Mouse (Mus musculus): ENCODE data around the gene Usb1. TPM values are rescaled to one million over a fixed set of nuclear protein-coding genes. Genes with fewer than 3 reads are reported as not detected.
A peak's percentile ranks its signal among the peaks of the same experiment; 100 is the strongest.

Gene Usb1
- polyA plus RNA-seq, 1 experiment from 2014 or later, result 10.9 TPM

GRCm38 (mm10) chr8:95306431-95306830, 25.7 kb upstream of the Usb1 start, which contains the start of gene Cngb1:
Gene Cngb1, minus strand, starts transcription at chr8:95306585.
- H3K36me3 ChIP-seq (replicated peaks; ENCODE audit: insufficient read depth, low read length), result no peaks in the 10 kb centered on the region
- DNase-seq (no peak), ATAC-seq (no peak)
- H3K9me3 ChIP-seq (ENCODE audit: low read length), result no peaks in the 10 kb centered on the region
- TF ChIP-seq EP300 (IDR thresholded peaks at IDR 0.05; ENCODE audit: low read depth) (no peak), CTCF (IDR thresholded peaks at IDR 0.05; ENCODE audit: low read depth) (no peak)
- H3K4me2 ChIP-seq (ENCODE audit: low read depth, low read length), result no peak within 1 kb of the TSS
- no peaks in the 10 kb centered on the region for H3K27me3 ChIP-seq (ENCODE audit: insufficient read depth, low read length)
- H3K4me3 ChIP-seq (ENCODE audit: low read depth, low read length), result no peak within 1 kb of the TSS
- WGBS (ENCODE audit: insufficient replicate concordance), result 48% methylated on average over 6 of the region's 6 CpGs
- H3K4me1 ChIP-seq (ENCODE audit: insufficient read depth), result no peaks in the 10 kb centered on the region
- H3K27ac ChIP-seq (ENCODE audit: low read depth), result no peak within 1 kb of the TSS
- no peak within 1 kb of the TSS for H3K9ac ChIP-seq (replicated peaks)

- ATAC-seq (no peak), DNase-seq (no peak)
- Histone ChIP-seq H3K36me3 (replicated peaks; ENCODE audit: insufficient read depth, low read length) (no peaks in the 10 kb centered on the region), H3K27me3 (ENCODE audit: insufficient read depth, low read length) (no peaks in the 10 kb centered on the region), H3K4me1 (ENCODE audit: insufficient read depth) (no peaks in the 10 kb centered on the region), H3K4me2 (ENCODE audit: low read depth, low read length) (no peak within 1 kb of the TSS), H3K9ac (replicated peaks) (no peak within 1 kb of the TSS), H3K27ac (ENCODE audit: low read depth) (no peak within 1 kb of the TSS), H3K9me3 (ENCODE audit: low read length) (no peaks in the 10 kb centered on the region), H3K4me3 (ENCODE audit: low read depth, low read length) (no peak within 1 kb of the TSS)
- WGBS (ENCODE audit: insufficient replicate concordance), result 49% methylated on average over 6 of the region's 6 CpGs
- TF ChIP-seq CTCF (IDR thresholded peaks at IDR 0.05; ENCODE audit: low read depth) (no peak), EP300 (IDR thresholded peaks at IDR 0.05; ENCODE audit: low read depth) (no peak)
Observed at GRCm38 (mm10) chr8:95310342-95310970, 21.6 kb upstream of the Usb1 start, which contains the start of gene Tepp. Gene Tepp, plus strand, starts transcription at chr8:95310566.

GRCm38 (mm10) chr8:95312836-95313235, 19.2 kb upstream of the Usb1 start:
- no peaks in the 10 kb centered on the region for H3K36me3 ChIP-seq (replicated peaks; ENCODE audit: insufficient read depth, low read length)
- H3K4me3 ChIP-seq (ENCODE audit: low read depth, low read length), result no peak overlapping the region
- ATAC-seq (no peak), DNase-seq (peak; percentile 52)
- TF ChIP-seq EP300 (IDR thresholded peaks at IDR 0.05; ENCODE audit: low read depth), result no peak
- TF ChIP-seq CTCF (IDR thresholded peaks at IDR 0.05; ENCODE audit: low read depth), result peak; percentile 57
- H3K9ac ChIP-seq (replicated peaks), result no peak overlapping the region
- whole genome bisulfite sequencing (ENCODE audit: insufficient replicate concordance), result 62% methylated on average over 18 of the region's 18 CpGs
- no peak overlapping the region for H3K27ac ChIP-seq (ENCODE audit: low read depth)
- no peak overlapping the region for H3K4me2 ChIP-seq (ENCODE audit: low read depth, low read length)
- H3K4me1 ChIP-seq (ENCODE audit: insufficient read depth), result no peaks in the 10 kb centered on the region
- H3K9me3 ChIP-seq (ENCODE audit: low read length), result no peaks in the 10 kb centered on the region
- no peaks in the 10 kb centered on the region for H3K27me3 ChIP-seq (ENCODE audit: insufficient read depth, low read length)

GRCm38 (mm10) chr8:95313857-95314256, 18.2 kb upstream of the Usb1 start:
- DNase-seq (no peak), ATAC-seq (no peak)
- Histone ChIP-seq H3K4me2 (ENCODE audit: low read depth, low read length) (no peak overlapping the region), H3K4me3 (ENCODE audit: low read depth, low read length) (no peak overlapping the region), H3K9ac (replicated peaks) (no peak overlapping the region), H3K27me3 (ENCODE audit: insufficient read depth, low read length) (no peaks in the 10 kb centered on the region), H3K27ac (ENCODE audit: low read depth) (no peak overlapping the region), H3K36me3 (replicated peaks; ENCODE audit: insufficient read depth, low read length) (no peaks in the 10 kb centered on the region), H3K4me1 (ENCODE audit: insufficient read depth) (no peaks in the 10 kb centered on the region), H3K9me3 (ENCODE audit: low read length) (no peaks in the 10 kb centered on the region)
- 83% methylated on average over 6 of the region's 6 CpGs for WGBS (ENCODE audit: insufficient replicate concordance)
- TF ChIP-seq CTCF (IDR thresholded peaks at IDR 0.05; ENCODE audit: low read depth), result no peak
- TF ChIP-seq EP300 (IDR thresholded peaks at IDR 0.05; ENCODE audit: low read depth), result no peak

GRCm38 (mm10) chr8:95314707-95315106, 17.4 kb upstream of the Usb1 start:
- no peaks in the 10 kb centered on the region for H3K27me3 ChIP-seq (ENCODE audit: insufficient read depth, low read length)
- DNase-seq, result no peak
- H3K4me1 ChIP-seq (ENCODE audit: insufficient read depth), result 0 out of 2 replicates have a peak, but pooled peaks cover under 1% of the 10 kb centered on the region
- H3K9me3 ChIP-seq (ENCODE audit: low read length), result no peaks in the 10 kb centered on the region
- ATAC-seq, result no peak
- no peak overlapping the region for H3K4me2 ChIP-seq (ENCODE audit: low read depth, low read length)
- no peak overlapping the region for H3K4me3 ChIP-seq (ENCODE audit: low read depth, low read length)
- H3K36me3 ChIP-seq (replicated peaks; ENCODE audit: insufficient read depth, low read length), result no peaks in the 10 kb centered on the region
- TF ChIP-seq CTCF (IDR thresholded peaks at IDR 0.05; ENCODE audit: low read depth), result no peak; the same call in 1 of the 2 replicates
- no peak for TF ChIP-seq EP300 (IDR thresholded peaks at IDR 0.05; ENCODE audit: low read depth)
- 52% methylated on average over 2 of the region's 2 CpGs for WGBS (ENCODE audit: insufficient replicate concordance)
- H3K9ac ChIP-seq (replicated peaks), result no peak overlapping the region
- H3K27ac ChIP-seq (ENCODE audit: low read depth), result no peak overlapping the region

- H3K4me1 ChIP-seq (ENCODE audit: insufficient read depth), result peaks cover 7% of the 10 kb centered on the region
Observed at GRCm38 (mm10) chr8:95315350-95315749, 16.7 kb upstream of the Usb1 start.

More at GRCm38 (mm10) chr8:95315350-95315749, 16.7 kb upstream of the Usb1 start:
- Histone ChIP-seq H3K9ac (replicated peaks) (no peak overlapping the region), H3K9me3 (ENCODE audit: low read length) (no peaks in the 10 kb centered on the region), H3K4me3 (ENCODE audit: low read depth, low read length) (no peak overlapping the region), H3K36me3 (replicated peaks; ENCODE audit: insufficient read depth, low read length) (no peaks in the 10 kb centered on the region), H3K4me2 (ENCODE audit: low read depth, low read length) (no peak overlapping the region), H3K27ac (ENCODE audit: low read depth) (no peak overlapping the region), H3K27me3 (ENCODE audit: insufficient read depth, low read length) (no peaks in the 10 kb centered on the region)
- no peak for DNase-seq
- no peak for ATAC-seq
- TF ChIP-seq CTCF (IDR thresholded peaks at IDR 0.05; ENCODE audit: low read depth), result no peak
- TF ChIP-seq EP300 (IDR thresholded peaks at IDR 0.05; ENCODE audit: low read depth), result no peak
- WGBS (ENCODE audit: insufficient replicate concordance), result 81% methylated on average over 1 of the region's 1 CpGs

Data from liver, postnatal 0 days (tissue).